Mouse (Mus musculus) C2C12 (cell line): ENCODE data around the gene Sgsm3. TPM values are rescaled to one million over a fixed set of nuclear protein-coding genes. Genes with fewer than 3 reads are reported as not detected.

Source experiments
- H3K27me3 ChIP-seq: one replicate; pipeline ENCODE4 v1.6.1; 2011; ENCODE audit not compliant: control insufficient read depth, insufficient read depth, insufficient read length
- H3K36me3 ChIP-seq: one replicate; pipeline ENCODE4 v1.6.1; 2011; ENCODE audit not compliant: control insufficient read depth, insufficient read depth
- H3K4me3 ChIP-seq: one replicate; pipeline ENCODE4 v1.5.1; 2011; ENCODE audit warnings: mild to moderate bottlenecking, control low read depth; ENCODE audit not compliant: poor library complexity, insufficient read depth, severe bottlenecking
- H3K79me2 ChIP-seq: one replicate; pipeline ENCODE4 v1.6.1; 2011; ENCODE audit not compliant: control insufficient read depth, insufficient read depth
- H3K79me3 ChIP-seq: one replicate; pipeline ENCODE4 v1.6.1; 2011; ENCODE audit warnings: low read depth, control low read depth
- H3ac ChIP-seq: one replicate; pipeline ENCODE3; 2011; ENCODE audit warnings: low read depth; ENCODE audit not compliant: control insufficient read depth, insufficient read length
- CEBPB ChIP-seq: IDR thresholded peaks from one replicate; pipeline ENCODE4 v1.6.1; 2011; ENCODE audit warnings: low read depth, mild to moderate bottlenecking, control low read depth, moderate library complexity
- CTCF ChIP-seq: IDR thresholded peaks from one replicate; pipeline ENCODE4 v1.5.1; 2011; ENCODE audit not compliant: control insufficient read depth, insufficient read depth, insufficient read length
- FOSL1 ChIP-seq: IDR thresholded peaks from one replicate; pipeline ENCODE4 v1.8.0; 2011; ENCODE audit warnings: mild to moderate bottlenecking, low read length; ENCODE audit not compliant: poor library complexity, insufficient read depth, severe bottlenecking
- MAX ChIP-seq: IDR thresholded peaks from one replicate; pipeline ENCODE4 v1.6.1; 2011; ENCODE audit warnings: mild to moderate bottlenecking, control low read depth
- MYOD1 ChIP-seq: IDR thresholded peaks from one replicate; pipeline ENCODE4 v1.6.1; 2011; ENCODE audit warnings: low read depth; ENCODE audit not compliant: control insufficient read depth, insufficient read length
- MYOG ChIP-seq: IDR thresholded peaks from one replicate; pipeline ENCODE4 v1.6.1; 2011; ENCODE audit not compliant: control insufficient read depth, insufficient read length; ENCODE audit errors: extremely low read depth
- USF1 ChIP-seq: IDR thresholded peaks from one replicate; pipeline ENCODE4 v1.6.1; 2011; ENCODE audit warnings: low read depth, mild to moderate bottlenecking, control low read depth, moderate library complexity
- polyA plus RNA-seq: library from polyadenylated mRNA; unstranded; fragments of >200 nt; fragmentation: generic; extraction: Trizol; gene quantifications from one replicate; pipeline ENCODE4 v1.2.1, GENCODE M21; 2012; ENCODE audit warnings: missing spikeins

Gene Sgsm3
- polyA plus RNA-seq, 1 experiment: 27.0 TPM

DNA sequence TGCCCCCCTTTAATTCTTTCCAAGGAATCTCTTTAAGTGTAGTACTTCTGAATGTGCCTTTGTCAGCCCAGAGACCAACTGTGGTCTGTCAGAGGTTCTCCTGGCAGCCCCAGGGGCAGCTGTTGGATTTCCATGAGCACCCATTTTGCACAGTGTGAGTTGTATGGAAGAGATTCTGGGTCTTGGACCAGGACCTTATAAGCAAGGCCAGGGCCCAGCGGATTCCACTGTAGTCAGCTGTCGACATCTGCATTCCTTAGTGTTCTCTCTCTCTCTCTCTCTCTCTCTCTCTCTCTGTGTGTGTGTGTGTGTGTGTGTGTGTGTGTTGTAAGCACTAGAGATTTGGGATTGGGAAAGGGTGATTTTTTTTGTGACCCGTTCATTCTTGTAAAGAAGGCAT lies 40.9 kb upstream of the Sgsm3 start:
- H3K79me3 ChIP-seq: no peaks in the 10 kb centered on the region
- H3ac ChIP-seq: no peak overlapping the region
- H3K36me3 ChIP-seq: peaks cover 5% of the 10 kb centered on the region
- H3K79me2 ChIP-seq: no peaks in the 10 kb centered on the region
- no peaks in the 10 kb centered on the region for H3K27me3 ChIP-seq
- TF ChIP-seq USF1 (no peak), MAX (no peak), MYOD1 (no peak), CTCF (no peak), FOSL1 (no peak), MYOG (no peak), CEBPB (no peak)
- no peak overlapping the region for H3K4me3 ChIP-seq

DNA sequence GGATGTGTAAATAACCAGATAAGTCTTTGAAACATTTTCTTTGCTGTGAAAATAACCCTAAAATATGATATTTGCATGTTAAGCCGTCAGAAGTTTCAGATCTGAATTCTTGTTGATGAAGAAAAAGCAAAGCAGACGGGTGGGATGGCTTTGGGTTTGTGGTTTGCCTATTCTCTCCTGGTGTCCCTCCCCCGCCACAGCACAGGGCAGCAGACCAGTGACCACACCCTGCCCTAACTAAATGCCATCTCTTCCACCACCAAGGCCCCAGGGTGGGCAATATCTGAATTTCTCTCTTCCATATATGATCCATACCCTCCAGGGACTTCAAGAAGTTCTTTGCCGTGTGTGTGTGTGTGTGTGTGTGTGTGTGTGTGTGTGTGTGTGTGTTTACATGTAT lies 39.0 kb upstream of the Sgsm3 start:
- Histone ChIP-seq H3ac (no peak overlapping the region), H3K79me3 (no peaks in the 10 kb centered on the region), H3K36me3 (peaks cover 4% of the 10 kb centered on the region), H3K4me3 (no peak overlapping the region), H3K79me2 (no peaks in the 10 kb centered on the region), H3K27me3 (no peaks in the 10 kb centered on the region)
- no peak for TF ChIP-seq CEBPB

DNA sequence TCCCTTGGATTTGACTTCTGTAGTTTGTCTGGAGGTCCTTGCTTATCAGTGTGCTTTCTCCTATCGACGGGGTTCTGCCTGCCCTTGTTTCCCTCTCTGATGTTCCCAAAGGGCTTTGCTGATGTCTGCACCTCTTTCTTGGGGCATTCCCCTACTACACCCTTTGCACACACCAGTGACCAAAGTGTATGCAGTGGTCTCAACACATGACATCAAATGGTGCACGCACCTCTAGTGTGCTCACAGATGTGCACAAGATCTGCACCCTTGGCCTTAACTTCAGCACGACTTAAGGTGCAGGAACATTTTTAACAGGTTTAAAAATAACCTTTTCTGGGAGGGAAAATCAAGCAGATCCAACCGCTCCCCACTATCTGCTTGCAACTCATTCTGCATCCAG lies 38.2 kb upstream of the Sgsm3 start:
- Histone ChIP-seq H3K79me2 (no peaks in the 10 kb centered on the region), H3K36me3 (no peaks in the 10 kb centered on the region), H3K79me3 (no peaks in the 10 kb centered on the region), H3ac (no peak overlapping the region), H3K4me3 (no peak overlapping the region), H3K27me3 (no peaks in the 10 kb centered on the region)
- TF ChIP-seq MYOD1: no peak
- no peak for TF ChIP-seq USF1
- no peak for TF ChIP-seq FOSL1
- no peak for TF ChIP-seq CEBPB
- TF ChIP-seq MYOG: no peak
- TF ChIP-seq MAX: no peak
- TF ChIP-seq CTCF: no peak

DNA sequence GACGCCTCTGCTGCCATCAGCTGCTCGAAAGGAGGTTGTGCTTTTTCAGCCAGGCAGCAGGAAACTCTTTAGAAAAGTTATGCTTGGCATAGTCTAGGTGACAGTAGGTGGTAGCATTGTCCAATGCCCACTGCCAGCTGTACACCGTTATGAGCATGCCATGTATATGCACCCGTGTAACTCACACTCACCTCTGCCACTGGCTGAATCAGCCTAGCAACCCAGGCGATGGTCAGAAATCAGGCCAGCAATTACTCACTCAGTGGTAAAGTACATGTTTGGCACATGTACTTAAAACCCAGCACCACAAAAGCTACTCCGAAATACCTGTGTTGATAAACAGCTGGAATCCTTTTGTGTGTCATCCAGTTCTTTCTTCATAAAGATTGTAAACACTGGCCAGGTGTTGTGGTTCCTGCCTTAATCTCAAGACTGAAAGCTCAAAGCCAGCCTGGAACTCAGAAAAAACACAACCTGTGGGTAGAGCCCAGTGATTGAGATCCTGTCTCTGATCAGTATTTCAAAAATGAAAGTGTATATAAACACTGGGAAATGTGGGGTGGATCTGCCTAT lies 36.0 kb upstream of the Sgsm3 start:
- Histone ChIP-seq H3K36me3 (no peaks in the 10 kb centered on the region), H3K27me3 (no peaks in the 10 kb centered on the region), H3K4me3 (no peak overlapping the region), H3K79me2 (no peaks in the 10 kb centered on the region), H3K79me3 (no peaks in the 10 kb centered on the region), H3ac (no peak overlapping the region)
- TF ChIP-seq FOSL1 (no peak), MYOG (no peak), MYOD1 (no peak), CEBPB (no peak), USF1 (no peak), MAX (no peak), CTCF (no peak)

DNA sequence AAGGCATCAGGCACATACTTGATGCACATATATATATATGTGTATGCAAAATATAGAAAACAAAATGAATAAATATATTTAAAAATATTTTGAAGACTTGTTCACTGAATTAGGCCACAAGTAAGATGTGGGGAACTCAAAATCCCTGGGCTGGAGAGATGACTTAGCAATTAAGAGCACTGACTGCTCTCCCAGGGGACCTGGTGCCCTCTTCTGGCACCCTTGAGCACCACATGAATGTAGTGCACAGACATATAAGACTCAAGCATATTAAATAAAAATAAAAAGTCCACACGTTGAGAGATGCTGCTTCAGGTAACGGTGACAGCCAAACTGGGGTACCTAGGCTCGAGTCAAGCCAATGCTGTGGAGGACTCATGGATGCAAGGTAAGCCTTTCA lies 31.7 kb upstream of the Sgsm3 start:
- Histone ChIP-seq H3ac (no peak overlapping the region), H3K79me2 (peaks cover 26% of the 10 kb centered on the region), H3K4me3 (no peak overlapping the region), H3K79me3 (peaks cover 24% of the 10 kb centered on the region), H3K27me3 (no peaks in the 10 kb centered on the region), H3K36me3 (peaks cover 10% of the 10 kb centered on the region)
- TF ChIP-seq CTCF (peak; percentile 6), MYOG (no peak)

DNA sequence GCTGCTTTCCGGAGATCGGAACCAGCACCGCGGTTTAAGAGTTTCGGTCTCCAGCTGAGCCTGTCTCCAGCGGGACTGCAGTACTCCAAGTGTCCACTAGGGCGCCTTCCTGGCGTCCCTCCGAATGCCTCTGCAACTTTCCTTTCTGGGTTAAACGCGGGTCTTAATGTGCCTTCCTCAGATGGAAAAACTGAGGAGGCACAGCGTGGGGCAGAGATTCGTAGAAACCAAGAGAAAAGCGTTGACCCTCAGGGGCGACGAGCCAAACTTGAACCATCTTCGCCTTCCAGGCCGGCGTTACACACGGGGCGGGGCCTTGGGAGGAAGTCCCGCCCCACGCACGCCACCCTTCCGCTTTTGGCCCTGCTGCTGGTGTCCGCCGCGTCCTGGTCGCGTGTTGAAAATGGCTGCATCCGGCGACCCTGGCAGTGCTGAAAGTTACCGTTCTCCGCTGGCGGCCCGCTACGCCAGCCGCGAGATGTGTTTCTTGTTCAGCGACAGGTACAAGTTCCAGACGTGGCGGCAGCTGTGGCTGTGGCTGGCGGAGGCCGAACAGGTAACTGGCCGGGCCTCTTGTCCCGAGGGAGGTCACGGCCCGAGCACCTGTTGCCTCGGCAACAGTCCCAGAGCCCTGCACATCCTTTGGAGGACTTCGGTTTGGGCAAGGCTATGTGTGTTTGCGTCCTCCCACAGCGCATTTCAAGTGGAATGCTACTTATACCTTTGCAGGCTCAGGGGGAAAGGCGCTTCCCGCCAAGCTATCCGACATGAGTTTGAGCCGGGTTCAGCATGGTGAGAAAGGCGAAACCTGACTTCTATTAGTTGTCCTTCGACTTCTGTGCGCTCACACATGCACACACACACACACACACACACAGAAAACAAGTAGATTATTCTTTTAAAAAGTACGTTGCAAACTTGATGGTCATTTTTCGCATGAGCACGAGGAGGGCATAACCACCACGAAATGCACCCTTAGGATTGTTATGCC lies 29.1 kb upstream of the Sgsm3 start, which contains the start of gene Adsl:
Adsl (plus strand) TSS at position 346 of the 991 bp plus-strand sequence.
- Histone ChIP-seq H3K27me3 (no peaks in the 10 kb centered on the region), H3K79me3 (peaks cover 33% of the 10 kb centered on the region), H3K79me2 (peaks cover 51% of the 10 kb centered on the region), H3K36me3 (peaks cover 27% of the 10 kb centered on the region), H3K4me3 (peak within 1 kb of the TSS; percentile 94), H3ac (peak within 1 kb of the TSS; percentile 89)
- peak; percentile 54 for TF ChIP-seq MAX
- no peak for TF ChIP-seq CEBPB
- TF ChIP-seq MYOD1: peak; percentile 63
- peak; percentile 70 for TF ChIP-seq CTCF
- TF ChIP-seq FOSL1: no peak
